In the genomic region with DNA sequence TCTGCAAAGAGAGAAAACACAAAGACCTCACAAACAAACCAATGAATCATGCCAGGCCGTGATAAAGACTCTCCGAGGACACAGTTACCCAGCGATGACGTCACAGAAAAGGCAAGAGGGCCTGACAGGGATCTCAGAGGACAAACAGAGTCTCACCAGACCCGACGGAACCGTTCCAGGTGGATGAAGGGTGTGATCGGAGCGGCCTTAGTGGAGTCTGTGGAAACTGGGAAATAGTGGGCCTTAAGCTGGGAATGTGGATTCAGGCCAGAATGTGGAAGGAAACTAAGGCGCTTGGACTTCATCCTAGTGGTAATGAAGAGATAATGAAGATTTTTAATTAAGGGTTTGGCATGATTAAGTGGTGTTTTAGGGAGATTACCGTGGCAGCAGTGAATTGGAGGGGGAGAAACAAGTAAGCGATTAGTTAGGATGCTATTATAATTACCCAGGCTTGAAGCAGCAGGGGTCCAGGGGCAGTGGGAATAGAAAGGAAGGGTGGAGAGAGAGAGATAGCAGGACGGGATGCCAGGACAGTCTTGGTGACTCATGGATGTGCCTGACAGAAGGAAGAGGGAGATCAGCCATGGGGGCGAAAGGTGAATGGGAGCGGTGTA, we compare ENCODE assay signal across 24 mouse cellular contexts. TPM values are rescaled to one million over a fixed set of nuclear protein-coding genes. Genes with fewer than 3 reads are reported as not detected.
A peak's percentile ranks its signal among the peaks of the same experiment; 100 is the strongest.
DNase-seq lines count a peak whose midpoint lies in the region; ATAC-seq and TF ChIP-seq lines count a peak whose summit lies in the region.
"Had no signal": no experiment of that assay in that cellular context is flagged by ENCODE, and none has a peak within 500 bp of the region (broad histone marks: within the 10 kb centered on the region; RNA-seq: fewer than 3 reads in every experiment).

No protein-coding gene starts in this region.

- H3K27me3 ChIP-seq in hindbrain, embryonic 16.5 days (replicated peaks; ENCODE audit: control insufficient read depth, insufficient read depth, low read length): no peaks in the 10 kb centered on the region
- H3K27me3 ChIP-seq in hindbrain, postnatal 0 days (ENCODE audit: insufficient read depth, low read length): no peaks in the 10 kb centered on the region
- no peaks in the 10 kb centered on the region; the same call in 1 of the 2 replicates for H3K27me3 ChIP-seq in forebrain, postnatal 0 days (ENCODE audit: insufficient read depth, low read length)
- H3K27me3 ChIP-seq: CH12.LX had no signal

- H3K4me3 ChIP-seq in hindbrain, embryonic 16.5 days (ENCODE audit: low read length): no peak overlapping the region
- H3K4me3 ChIP-seq in hindbrain, postnatal 0 days (ENCODE audit: low read length): no peak overlapping the region
- H3K4me3 ChIP-seq in forebrain, postnatal 0 days (ENCODE audit: low read depth, low read length): no peak overlapping the region
- H3K4me3 ChIP-seq: embryonic facial prominence, embryonic 12.5 days; heart, embryonic 10.5 days; hindbrain, embryonic 13.5 days had no signal

- intact Hi-C loops in heart, postnatal 25 days (cut with DNase I): no loop called here

- ATAC-seq in hindbrain, embryonic 16.5 days: 0 out of 2 replicates have a peak, but pooled peaks have one; percentile 11
- no peak for ATAC-seq in hindbrain, postnatal 0 days
- ATAC-seq in forebrain, postnatal 0 days: no peak
- ATAC-seq: intestine, embryonic 16.5 days had no signal

- TF ChIP-seq POLR2A in brain, embryonic 14.5 days (IDR thresholded peaks at IDR 0.05; ENCODE audit: borderline replicate concordance, extremely low read depth, insufficient read depth, insufficient read length, poor library complexity, severe bottlenecking): no peak

- no peak for DNase-seq in hindbrain, postnatal 0 days (ENCODE audit: low spot score)
- peak; percentile 66 for DNase-seq in Muller cell, postnatal 12 days (ENCODE audit: inconsistent ontology term)
- DNase-seq in brain, embryonic 14.5 days (ENCODE audit: low read depth): peak; percentile 84
- DNase-seq in forebrain, postnatal 0 days: peak; percentile 18
- DNase-seq in heart, postnatal 25 days (ENCODE audit: low spot score): no peak
- DNase-seq: adrenal gland, postnatal 10 days; cerebellum, adult 11-12 months; cerebellum, adult 9-10 months; cerebellum, postnatal 25 days; gastrocnemius, postnatal 10 days; heart, adult 18-20 months; heart, postnatal 10 days had no signal

- no peaks in the 10 kb centered on the region for H3K9me3 ChIP-seq in hindbrain, embryonic 16.5 days (ENCODE audit: control insufficient read depth, low read length)
- no peaks in the 10 kb centered on the region for H3K9me3 ChIP-seq in hindbrain, postnatal 0 days (ENCODE audit: low read length)
- H3K9me3 ChIP-seq in forebrain, postnatal 0 days (ENCODE audit: low read length): no peaks in the 10 kb centered on the region
- H3K9me3 ChIP-seq: embryonic facial prominence, embryonic 12.5 days; heart, embryonic 10.5 days; hindbrain, embryonic 13.5 days had no signal

- H3K9ac ChIP-seq in hindbrain, embryonic 16.5 days (ENCODE audit: low read depth, low read length): no peak overlapping the region
- H3K9ac ChIP-seq in hindbrain, postnatal 0 days (replicated peaks; ENCODE audit: low read length): no peak overlapping the region
- no peak overlapping the region for H3K9ac ChIP-seq in forebrain, postnatal 0 days
- H3K9ac ChIP-seq: embryonic facial prominence, embryonic 12.5 days; hindbrain, embryonic 13.5 days had no signal

- no peak overlapping the region for H3K4me2 ChIP-seq in hindbrain, embryonic 16.5 days (ENCODE audit: low read length)
- H3K4me2 ChIP-seq in hindbrain, postnatal 0 days (ENCODE audit: low read depth, low read length): no peak overlapping the region
- H3K4me2 ChIP-seq in forebrain, postnatal 0 days (ENCODE audit: low read depth): no peak overlapping the region
- H3K4me2 ChIP-seq: embryonic facial prominence, embryonic 12.5 days; hindbrain, embryonic 13.5 days had no signal

- H3K36me3 ChIP-seq in hindbrain, embryonic 16.5 days (ENCODE audit: control insufficient read depth, insufficient read depth, low read length): no peaks in the 10 kb centered on the region
- no peaks in the 10 kb centered on the region for H3K36me3 ChIP-seq in hindbrain, postnatal 0 days (ENCODE audit: insufficient read depth, low read length)
- H3K36me3 ChIP-seq in forebrain, postnatal 0 days (ENCODE audit: insufficient read depth): no peaks in the 10 kb centered on the region
- H3K36me3 ChIP-seq: embryonic facial prominence, embryonic 12.5 days; heart, embryonic 10.5 days; hindbrain, embryonic 13.5 days had no signal

- no peaks in the 10 kb centered on the region for H3K4me1 ChIP-seq in hindbrain, embryonic 16.5 days (ENCODE audit: control insufficient read depth, insufficient read depth, low read depth, low read length)
- H3K4me1 ChIP-seq in hindbrain, postnatal 0 days (ENCODE audit: insufficient read depth, low read length): no peaks in the 10 kb centered on the region
- no peaks in the 10 kb centered on the region for H3K4me1 ChIP-seq in forebrain, postnatal 0 days (ENCODE audit: insufficient read depth)
- H3K4me1 ChIP-seq: embryonic facial prominence, embryonic 12.5 days; heart, embryonic 10.5 days had no signal

- WGBS in hindbrain, embryonic 16.5 days: 63% methylated on average over 15 of the region's 15 CpGs
- WGBS in hindbrain, postnatal 0 days: 57% methylated on average over 15 of the region's 15 CpGs
- WGBS in forebrain, postnatal 0 days: 39% methylated on average over 15 of the region's 15 CpGs

- no peak overlapping the region for H3K27ac ChIP-seq in hindbrain, embryonic 16.5 days (ENCODE audit: low read depth, low read length)
- no peak overlapping the region for H3K27ac ChIP-seq in hindbrain, postnatal 0 days
- no peak overlapping the region for H3K27ac ChIP-seq in forebrain, postnatal 0 days (ENCODE audit: low read depth, low read length)
- H3K27ac ChIP-seq: embryonic facial prominence, embryonic 12.5 days; heart, embryonic 10.5 days; hindbrain, embryonic 13.5 days had no signal

- no peak for TF ChIP-seq CTCF in hindbrain, postnatal 0 days (IDR thresholded peaks at IDR 0.05; ENCODE audit: low read depth)
- no peak for TF ChIP-seq CTCF in brain, embryonic 14.5 days (IDR thresholded peaks at IDR 0.05; ENCODE audit: borderline replicate concordance, extremely low read depth, insufficient read depth, insufficient read length)
- TF ChIP-seq CTCF in forebrain, postnatal 0 days (IDR thresholded peaks at IDR 0.05; ENCODE audit: low read depth): no peak

RNA-seq across cellular contexts. Expression of a gene that starts 24.5 kb away (rescaled TPM):
- 2.2 and 3.6 TPM in 2 replicates for polyA plus RNA-seq in hindbrain, embryonic 16.5 days (2015; fragmentation: Nextera tagmentation; extraction: Ambion mirVana)
- 15.9 and 20.1 TPM in 2 replicates for total RNA-seq in hindbrain, postnatal 0 days (2014; rRNA removed)
- polyA plus RNA-seq in hindbrain, postnatal 0 days (2015; fragmentation: Nextera tagmentation; extraction: Ambion mirVana): 4.1 TPM in 2 replicates
- 28.5 and 31.1 TPM in 2 replicates for polyA plus RNA-seq in brain, embryonic 14.5 days (2012; rRNA removed)
- total RNA-seq in forebrain, postnatal 0 days (2014; rRNA removed): 9.3 and 14.2 TPM in 2 replicates
- 3.3 and 4.3 TPM in 2 replicates for polyA plus RNA-seq in forebrain, postnatal 0 days (2015; fragmentation: Nextera tagmentation; extraction: Ambion mirVana)
- not detected for total RNA-seq in heart, postnatal 25 days (2021)
- total RNA-seq: adrenal gland, postnatal 10 days; CH12.LX; gastrocnemius, postnatal 10 days; heart, postnatal 10 days; hematopoietic stem cell, adult 5-6 weeks had no signal
- polyA plus RNA-seq: intestine, embryonic 16.5 days had no signal

RNA-seq across cellular contexts. Expression of a gene that starts 54.5 kb away (rescaled TPM):
- polyA plus RNA-seq in hindbrain, embryonic 16.5 days (2015; fragmentation: Nextera tagmentation; extraction: Ambion mirVana): not detected in 2 replicates
- not detected in 2 replicates for total RNA-seq in hindbrain, postnatal 0 days (2014; rRNA removed)
- polyA plus RNA-seq in hindbrain, postnatal 0 days (2015; fragmentation: Nextera tagmentation; extraction: Ambion mirVana): not detected in 2 replicates
- not detected in 2 replicates for polyA plus RNA-seq in brain, embryonic 14.5 days (2012; rRNA removed)
- total RNA-seq in forebrain, postnatal 0 days (2014; rRNA removed): not detected in 2 replicates
- polyA plus RNA-seq in forebrain, postnatal 0 days (2015; fragmentation: Nextera tagmentation; extraction: Ambion mirVana): not detected in 2 replicates
- not detected for total RNA-seq in heart, postnatal 25 days (2021)
- total RNA-seq: adrenal gland, postnatal 10 days; adrenal gland, postnatal 4 days; CH12.LX; gastrocnemius, postnatal 10 days; gastrocnemius, postnatal 4 days; heart, adult 18-20 months; heart, postnatal 10 days; hematopoietic stem cell, adult 5-6 weeks had no signal
- polyA plus RNA-seq: cortical plate, adult 2 months; embryonic facial prominence, embryonic 12.5 days; frontal cortex, adult 2 months; heart, embryonic 10.5 days; heart, embryonic 14.5 days; hindbrain, embryonic 13.5 days; intestine, embryonic 16.5 days had no signal

Comparison
In these comparisons a context has a peak if more than half of its experiments do, and no peak if none do; other contexts are left out.
1. DNase-seq: peak in Muller cell, postnatal 12 days (single experiment), brain, embryonic 14.5 days (single experiment) and forebrain, postnatal 0 days (single experiment); none in hindbrain, postnatal 0 days (single experiment) and heart, postnatal 25 days (single experiment).